Mouse (Mus musculus): ENCODE measurements at regions not wholly inside any gene's neighbourhood (a gene's known extent, or its start where the extent isn't known, plus 50 kb on each side); places are given as distances from the start of the nearest gene placed in this dataset.

DNA sequence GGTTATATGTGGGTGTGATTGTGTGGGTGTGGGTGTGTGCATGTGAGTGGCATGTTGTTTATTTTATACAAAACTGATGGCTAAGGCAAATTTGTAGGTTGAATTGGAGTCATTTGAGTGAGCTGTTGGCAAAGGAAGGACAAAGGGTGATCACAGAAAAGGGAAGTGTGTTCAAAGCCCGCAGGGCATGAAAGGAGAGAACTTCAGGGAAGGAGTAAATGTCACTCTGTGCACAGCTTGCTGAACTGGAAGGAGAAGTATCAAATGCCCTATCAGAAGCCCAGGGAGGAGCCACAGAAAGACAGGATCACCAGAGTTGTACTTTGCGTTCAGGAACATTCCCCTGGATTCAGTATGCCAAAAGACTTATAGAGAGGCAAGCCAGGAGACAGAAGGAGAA, 122.3 kb upstream of the Tent5a start:
- no peak for DNase-seq

DNA sequence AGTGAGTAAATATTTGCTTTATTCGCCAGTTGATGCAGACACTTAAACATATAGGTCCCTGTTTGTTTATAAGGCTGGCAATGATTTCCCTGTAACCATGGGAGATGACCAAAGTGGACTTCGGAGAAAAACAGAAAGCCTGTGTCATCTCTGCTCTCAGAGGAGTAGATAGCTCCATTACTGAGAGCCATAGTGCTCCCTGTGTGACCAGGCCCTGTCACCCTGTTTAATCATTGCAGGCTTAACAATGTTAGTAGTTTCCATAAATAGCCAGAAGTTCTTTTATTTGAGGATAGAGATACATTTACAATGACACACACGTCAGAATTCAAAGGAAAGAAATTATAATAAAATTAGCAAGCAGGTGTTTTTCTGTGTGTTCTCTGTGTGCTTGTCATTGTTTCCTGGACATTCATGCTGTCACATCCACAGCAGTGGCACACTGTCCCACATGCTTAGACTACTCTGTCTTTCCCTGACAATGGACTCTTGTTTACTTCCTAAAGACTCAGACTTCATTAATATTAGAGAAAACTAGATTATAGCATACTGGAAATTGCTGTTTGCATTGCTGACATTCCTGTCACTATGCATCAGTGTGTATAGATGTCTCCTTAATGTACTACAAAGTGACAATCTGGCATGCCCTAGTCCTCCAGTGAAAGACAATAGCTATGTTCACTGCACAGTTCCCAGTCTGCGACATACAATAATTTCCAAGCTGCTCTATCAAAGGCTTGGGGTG, 115.8 kb upstream of the Tent5a start:
- no peak for DNase-seq

DNA sequence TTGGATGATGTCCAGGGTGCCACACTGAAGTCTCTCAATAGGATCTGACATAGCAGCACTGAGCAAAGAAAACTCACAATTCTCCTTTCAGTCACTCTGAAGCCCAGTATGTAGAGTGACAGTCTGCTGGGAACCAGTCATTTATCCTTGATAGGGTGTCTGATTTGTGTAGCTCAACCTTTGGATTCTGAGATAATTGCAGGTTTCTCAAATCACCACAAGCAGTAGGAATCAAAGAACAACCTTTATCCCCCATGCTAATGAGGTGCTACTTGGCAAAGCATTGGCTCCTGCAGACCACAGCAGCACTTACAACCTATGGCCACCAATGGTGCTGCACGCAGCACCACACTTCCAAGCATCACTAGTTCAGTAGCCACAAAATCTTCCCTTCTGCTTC, 112.5 kb upstream of the Tent5a start:
- no peak for DNase-seq

DNA sequence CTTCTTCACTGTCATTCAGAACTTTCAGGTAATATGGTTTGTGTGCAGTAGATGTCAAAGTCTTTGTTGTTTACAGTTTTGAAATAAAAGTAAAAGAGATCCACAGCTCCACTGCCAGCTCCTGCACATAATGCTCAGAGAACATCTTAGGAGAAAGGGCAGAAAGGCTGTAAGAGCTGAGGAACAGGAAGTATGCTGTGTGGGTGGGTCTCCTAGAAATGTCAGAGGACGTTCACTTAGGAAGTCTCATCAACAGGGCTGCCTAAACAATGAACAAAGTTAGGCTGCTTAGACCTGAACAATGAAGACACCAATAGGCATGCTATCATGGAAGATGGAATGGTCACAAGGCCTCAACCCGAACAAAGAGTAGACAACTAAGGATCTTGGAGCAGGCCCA, 105.1 kb upstream of the Tent5a start:
- DNase-seq = no peak

DNA sequence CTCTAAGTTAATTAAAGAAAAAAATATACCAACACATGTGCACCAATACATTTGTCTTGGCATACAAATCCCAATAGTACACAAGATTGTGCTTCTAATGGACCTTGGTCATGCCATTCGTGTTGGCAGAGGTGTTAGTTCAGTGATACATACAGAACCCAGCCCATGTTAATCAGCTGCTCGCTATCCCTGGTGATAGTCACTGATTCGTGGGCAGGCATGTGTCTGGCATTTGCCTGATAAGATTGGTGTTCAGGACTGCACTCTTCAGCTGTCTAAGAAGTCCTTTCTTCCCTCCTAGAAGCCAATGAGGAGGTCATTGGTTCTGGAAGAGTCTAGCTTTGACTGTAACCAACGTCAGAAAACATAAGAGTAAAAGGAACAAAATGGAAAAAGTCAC, 99.7 kb upstream of the Tent5a start:
- no peak for DNase-seq

DNA sequence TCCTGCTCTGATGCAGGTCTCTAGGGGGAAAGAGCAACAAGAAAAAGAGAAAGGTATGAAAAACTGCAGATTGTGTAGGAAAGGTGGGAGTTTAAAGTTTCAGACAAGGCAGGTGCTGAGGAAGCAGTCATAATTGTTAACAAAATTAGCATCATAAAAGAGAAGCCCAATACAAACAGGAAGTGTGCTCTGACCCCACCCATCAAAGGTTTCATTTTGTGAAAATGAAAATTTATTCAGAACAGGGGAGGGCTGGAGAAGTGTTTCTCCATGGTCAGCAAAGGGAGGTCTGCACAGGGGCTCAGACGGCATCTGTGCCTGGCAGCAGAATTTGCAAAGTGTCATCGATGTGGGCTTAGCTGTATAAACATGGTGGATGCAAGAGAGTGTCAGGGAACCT, 96.8 kb upstream of the Tent5a start:
- no peak for DNase-seq

DNA sequence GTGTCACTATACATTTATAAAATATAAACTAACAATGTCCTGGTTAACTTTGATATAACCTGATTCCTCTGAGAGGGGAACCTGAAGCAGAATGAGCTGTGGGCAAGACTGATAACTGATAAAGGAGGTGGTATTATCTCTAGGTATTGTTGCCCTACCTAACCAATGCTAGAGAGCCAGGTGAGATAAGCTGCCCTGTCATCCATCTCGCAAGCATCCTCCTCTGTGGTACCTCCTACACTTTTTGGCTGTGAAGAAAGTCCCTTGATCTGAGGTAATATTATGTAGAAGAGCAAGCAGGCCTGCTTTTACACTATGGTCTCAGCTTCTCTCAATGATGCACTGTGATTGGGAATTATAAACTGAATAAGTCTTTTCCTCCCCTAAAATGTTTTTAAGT, 87.2 kb upstream of the Tent5a start:
- no peak for DNase-seq

DNA sequence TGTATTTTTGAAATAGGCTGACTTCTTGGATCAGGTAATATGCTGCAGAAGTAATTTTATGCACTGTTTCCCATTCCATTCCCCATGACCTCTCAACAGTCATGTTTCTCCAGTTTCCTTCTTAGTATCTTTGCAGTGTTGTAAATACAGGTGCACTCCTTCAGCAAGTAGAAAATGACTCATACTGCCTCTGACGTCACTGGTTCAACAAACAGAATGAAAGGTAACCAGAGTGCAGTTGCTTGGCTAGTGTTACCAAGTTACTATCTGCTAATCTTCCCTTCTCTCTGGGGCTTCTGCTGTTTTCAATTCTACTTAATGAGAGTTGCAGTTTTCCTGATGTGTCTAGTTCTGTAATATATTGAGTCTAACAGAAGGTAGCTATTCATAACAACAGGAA, 86.7 kb upstream of the Tent5a start:
- no peak for DNase-seq

DNA sequence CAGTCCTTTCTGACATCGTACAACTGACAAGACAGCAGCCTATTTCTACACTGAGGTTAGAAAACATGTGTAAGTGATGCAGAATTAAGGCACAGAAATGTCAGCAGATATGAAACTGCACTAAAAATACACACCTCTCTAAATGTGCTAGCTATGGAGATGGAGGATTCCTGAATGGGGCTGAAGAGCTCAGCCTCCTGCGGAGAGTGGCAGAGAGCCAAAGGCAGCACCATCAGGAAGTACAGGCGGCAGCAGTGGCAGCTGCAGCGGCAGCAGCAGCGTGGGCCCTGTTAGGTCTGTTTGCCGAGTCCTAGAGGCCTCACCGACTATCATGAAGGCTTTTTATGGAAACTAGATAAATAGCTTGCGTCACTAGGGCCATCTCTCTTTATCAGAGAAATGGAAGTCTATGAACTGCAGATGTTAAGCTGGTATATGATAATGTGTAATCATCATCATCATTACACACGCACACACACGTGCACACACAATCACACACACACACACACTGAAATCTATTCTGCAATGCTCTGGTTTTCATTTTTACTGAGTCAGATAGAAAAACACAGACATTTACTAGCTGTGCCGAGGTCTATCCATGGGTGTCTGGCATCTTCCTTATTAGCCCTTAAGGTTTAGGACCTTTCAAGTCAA, 83.6 kb upstream of the Tent5a start:
- peak; percentile 2 for DNase-seq

DNA sequence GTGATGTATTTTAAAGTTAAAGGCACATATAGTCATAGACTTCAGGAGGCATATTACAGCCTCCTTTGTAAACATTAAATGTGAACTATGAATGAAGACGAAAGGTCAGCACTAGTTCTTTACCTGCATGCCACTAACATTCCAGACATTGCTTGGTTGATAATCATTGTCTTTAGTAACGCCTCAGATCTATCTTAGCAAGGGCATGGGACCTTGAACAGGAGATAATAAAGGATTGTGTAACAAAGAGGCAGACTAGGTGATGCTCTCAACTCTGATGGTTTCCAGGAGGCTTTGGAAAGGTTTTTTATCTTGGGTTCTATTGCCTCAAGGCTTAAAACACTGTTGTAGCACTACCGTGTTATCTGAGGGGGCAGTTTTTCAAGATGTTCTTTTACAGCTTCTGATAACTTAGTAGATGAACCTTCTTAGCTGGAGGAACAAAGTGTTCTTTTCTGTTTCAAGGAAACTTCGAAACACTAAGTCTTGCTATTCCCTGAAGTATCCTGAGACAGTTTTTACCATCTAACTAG, 82.9 kb upstream of the Tent5a start:
- no peak for DNase-seq

DNA sequence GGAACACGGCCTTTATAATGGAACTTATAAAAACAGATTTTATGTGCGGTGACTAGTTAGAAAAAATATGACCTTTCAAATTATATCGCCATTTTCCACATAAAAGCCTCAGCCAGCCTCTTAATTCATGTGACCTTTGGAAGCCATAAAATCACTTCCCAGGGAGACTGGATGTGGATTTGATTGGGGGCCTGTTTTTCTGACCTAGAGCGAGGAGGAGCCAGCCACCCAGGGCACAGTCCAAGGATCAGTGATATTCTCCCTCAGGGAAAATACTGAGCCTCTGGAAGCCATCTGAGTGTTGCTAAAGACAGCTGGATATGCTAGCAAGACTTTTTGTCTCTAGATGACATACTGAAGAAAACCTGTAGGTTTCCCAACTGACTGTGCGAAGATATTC, 81.3 kb upstream of the Tent5a start:
- no peak for DNase-seq

DNA sequence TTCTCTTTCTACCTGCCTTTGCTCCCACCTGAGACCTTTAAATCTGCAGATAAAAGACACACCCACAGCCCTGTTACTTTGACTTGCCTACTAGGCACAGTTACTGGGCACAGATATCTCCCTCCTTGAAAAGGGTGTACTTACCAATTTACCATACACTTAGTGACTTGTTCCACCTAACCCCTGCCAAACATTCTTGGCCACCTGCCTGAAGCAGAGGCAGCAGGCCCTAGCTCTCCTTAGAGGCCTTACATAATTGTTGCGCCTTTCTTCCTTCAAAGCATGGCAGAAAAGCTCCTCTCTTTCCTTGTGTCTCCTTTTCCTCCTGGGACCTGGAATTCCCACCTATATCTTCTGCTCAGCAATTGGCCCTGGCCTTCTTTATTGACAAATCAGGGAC, 80.4 kb upstream of the Tent5a start:
- no peak for DNase-seq

DNA sequence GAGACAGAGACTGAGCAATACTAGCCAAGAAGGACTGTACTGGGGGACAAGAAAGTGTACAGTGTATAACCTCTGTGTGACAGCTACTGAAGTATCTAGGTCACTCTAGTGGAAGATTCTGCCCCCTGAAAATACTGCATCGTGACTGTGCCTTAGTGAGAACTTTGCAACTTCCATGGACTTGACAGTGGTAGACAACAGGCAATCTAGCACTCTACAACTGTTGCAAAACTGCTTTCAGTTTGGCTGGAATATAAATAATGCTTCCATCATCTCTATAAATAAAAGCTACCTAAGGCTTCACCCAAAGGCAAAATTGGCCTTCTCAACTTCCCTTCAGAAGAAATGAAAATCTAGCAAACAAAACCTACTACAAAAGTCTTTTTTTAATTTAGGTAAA, 74.6 kb upstream of the Tent5a start:
- no peak for DNase-seq

DNA sequence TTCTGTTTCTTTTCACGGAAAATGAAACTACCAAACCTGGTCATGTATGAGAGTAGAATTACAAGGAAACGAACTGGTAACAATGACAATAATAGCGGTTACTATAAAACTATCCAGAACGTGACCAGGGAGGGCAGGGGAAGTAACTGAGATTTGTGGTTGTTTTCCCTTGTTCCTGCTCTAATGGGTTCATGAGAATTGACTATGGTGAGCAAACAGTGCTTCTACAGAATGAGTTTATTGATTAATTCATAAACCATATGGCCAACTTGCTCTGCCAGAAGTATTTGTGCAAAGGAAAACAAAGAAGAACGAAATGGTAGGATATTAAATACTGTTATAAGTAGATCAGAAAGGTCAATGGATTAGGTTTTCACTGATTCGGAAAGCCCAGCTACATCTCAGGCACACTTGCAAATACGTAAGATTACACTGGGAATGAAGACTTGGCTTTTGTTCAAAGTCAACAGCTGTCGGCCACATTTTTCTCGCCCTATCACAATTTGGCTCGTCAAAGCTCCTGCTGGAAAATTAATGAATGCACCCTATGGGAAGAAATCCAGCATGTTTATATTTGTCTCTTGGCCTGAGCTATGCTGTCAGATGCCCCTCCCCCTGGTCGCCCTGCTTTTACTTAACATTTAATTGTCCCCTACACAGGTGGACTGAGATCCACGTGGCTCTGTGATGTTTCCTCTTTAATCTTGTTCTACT, 73.6 kb upstream of the Tent5a start:
- no peak for DNase-seq

DNA sequence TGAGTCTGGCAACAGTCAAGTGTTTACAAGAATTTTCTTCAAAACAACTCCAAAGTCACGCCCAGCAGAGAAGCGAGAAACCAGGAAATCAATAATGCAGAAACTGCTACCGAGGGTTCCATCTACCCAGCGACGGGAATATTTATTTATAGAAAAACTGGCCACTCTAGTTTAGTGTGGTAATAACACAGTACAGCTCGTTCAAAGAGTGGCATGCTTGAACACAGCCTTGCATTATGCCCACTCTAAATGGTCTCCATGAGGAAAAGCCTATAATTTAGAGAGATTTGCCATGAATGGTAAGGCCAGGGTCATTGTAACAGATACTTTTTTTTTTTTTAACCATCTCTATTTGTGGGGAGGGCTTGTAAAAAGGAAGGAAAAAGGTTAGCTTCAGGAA, 67.8 kb upstream of the Tent5a start:
- DNase-seq = no peak

DNA sequence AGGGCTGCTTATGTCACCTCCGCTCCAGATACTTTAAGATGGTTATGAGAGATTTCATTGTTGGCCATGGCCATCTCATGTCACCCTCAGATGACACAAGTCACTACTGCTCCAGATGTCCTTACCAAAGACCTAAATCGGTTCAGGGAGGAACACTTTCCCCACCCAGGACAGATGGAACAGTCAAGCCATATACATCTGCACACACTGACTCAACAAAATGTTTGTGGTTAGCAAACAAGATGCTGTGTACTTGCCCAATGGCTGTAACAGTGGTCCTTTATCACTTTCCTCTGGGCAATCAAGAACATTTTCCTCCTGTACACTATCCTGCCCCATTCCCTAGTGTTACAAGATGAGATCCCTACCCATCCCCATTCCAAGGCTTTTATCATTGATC, 64.1 kb upstream of the Tent5a start:
- no peak for DNase-seq

DNA sequence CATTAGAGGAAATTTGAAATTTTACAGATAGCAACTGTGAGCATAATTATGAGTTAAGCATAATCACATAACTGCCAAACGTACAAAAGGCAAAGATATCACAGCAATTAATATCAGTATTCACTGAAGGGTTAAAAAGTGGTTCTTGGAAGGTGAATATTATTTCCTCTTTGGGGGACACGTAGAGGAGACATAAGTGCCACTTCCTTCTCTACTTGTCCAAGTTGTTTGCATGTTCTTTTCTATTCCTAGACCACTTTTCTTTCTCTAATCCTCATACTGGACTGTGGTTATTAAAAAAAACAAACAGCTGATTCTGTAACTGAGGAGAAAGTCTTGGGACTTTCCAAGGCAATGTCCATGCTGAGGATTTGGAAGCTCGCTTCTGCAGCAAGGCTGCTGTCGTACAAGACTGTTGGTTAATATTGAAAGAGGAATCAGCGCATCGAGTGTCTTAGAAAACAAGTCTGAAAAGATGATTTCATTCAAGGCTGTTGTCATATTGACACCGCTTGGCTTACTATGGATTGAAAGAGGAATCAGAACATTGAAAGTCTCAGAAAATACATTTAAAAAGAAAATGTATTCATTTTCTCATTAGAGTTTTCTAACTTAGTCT, 61.7 kb upstream of the Tent5a start:
- DNase-seq = no peak

DNA sequence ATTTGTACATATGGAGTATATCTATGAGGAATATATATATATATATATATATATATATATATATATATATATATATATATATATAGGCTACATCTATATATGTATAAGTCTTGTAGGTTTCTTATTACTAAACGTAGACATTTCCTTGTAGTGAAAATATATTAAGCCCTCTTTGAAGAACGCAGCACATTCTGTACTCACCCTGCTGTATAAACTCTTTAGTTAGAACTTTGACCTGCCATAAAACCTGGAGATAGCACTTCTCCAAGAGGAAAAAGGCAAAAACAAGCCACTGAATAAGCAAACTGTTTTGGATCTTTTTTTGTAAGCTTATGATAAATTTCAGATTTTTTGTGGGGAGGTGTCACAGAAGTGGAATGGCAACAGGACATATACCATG, 55.3 kb upstream of the Tent5a start:
- DNase-seq = no peak

DNA sequence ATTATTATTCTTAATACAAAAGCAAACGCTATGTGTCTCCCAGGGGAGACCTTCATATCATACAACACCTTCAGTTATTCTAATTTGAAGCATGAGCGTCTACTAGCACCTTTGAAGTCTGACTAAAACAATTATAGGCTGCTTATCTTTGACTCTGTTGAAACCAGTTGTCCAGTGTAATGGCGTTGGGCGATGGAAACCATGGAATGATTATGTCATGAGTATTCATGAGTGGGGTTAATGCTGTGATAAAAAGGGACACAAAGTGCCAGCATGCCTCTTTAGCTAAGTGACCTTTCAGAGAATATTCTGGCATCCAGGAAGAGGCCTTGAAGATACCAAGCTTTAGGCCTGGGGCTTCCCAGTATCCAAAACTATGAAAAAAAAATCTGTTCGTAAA, 53.6 kb upstream of the Tent5a start:
- no peak for DNase-seq

DNA sequence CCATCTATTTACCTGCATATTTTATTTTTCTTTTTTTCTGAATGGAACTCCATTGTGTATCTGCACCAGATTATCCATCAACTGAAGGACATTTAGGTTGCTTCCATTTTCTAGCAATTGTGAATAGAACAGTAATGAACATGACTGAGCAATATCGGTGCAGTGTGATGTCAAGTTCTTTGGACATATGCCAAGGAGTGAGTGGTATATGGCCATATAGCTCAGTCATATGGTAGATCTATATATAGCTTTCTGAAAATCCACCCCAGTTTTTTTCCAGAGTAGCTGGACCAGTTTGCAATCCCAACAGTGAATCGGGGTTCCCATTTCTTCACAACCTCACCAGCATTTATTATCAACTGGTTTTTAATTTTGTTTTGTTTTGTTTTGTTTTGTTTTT, 52.0 kb upstream of the Tent5a start:
- no peak for DNase-seq
